Mouse (Mus musculus): ENCODE measurements at regions not wholly inside any gene's neighbourhood (a gene's known extent, or its start where the extent isn't known, plus 50 kb on each side); places are given as distances from the start of the nearest gene placed in this dataset.

DNA sequence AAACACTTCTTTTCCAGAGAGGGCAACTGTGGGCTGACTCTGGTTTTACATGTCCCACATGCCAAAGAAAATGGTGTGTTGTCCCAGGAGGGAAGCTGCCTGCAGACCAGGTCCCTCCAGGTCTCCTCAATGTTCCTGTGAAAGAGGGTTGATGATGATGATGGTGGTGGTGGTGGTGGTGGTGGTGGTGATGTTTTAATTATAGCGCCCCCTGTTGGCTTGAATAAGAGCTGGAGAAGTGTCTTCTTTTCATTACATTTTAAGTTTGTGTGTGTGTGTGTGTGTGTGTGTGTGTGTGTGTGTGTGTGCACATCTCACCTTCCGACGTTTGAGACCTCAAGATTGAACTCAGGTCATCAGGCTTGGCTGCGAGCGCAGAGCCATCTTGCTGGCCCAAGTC is 73.0 kb downstream of the 2410131K14Rik start:
- TF ChIP-seq POLR2A (IDR thresholded peaks at IDR 0.05; ENCODE audit: insufficient read depth, low read depth, low read length) (no peak), CTCF (IDR thresholded peaks at IDR 0.05; ENCODE audit: insufficient read depth, low read depth, low read length) (no peak)
